Mouse (Mus musculus) embryonic stem cell, embryonic (primary cell): Measurements from ENCODE around the gene Kat7.

Experiments
- CTCF ChIA-PET, 4 experiments: fragments of 300-600 bp in 2 of 4; fragments of 350-600 bp in 2 of 4; sonication (Branson Sonifier 250); formaldehyde crosslinking; loops; one replicate each; lab custom pipeline; 2022; ENCODE audit warnings: inconsistent platforms in 2 of 4; lab: Charles Lee
- POLR2A ChIA-PET, 4 experiments: fragments of 300-600 bp in 2 of 4; fragments of 350-600 bp in 2 of 4; sonication (Branson Sonifier 250); formaldehyde crosslinking; loops; one replicate each; lab custom pipeline; 2022; ENCODE audit warnings: antibody characterized with exemption in 4 of 4, inconsistent platforms in 1 of 4; lab: Charles Lee

The Kat7 gene

GRCm38 (mm10) chr11:95274613-95275012 lies 35.4 kb downstream of the Kat7 start:
- POLR2A ChIA-PET = interaction anchor here (0.7 to 7.6 kb wide), 21 partner anchors 8 to 149 kb away, joined by 3 to 74 read pairs (median 4); partner anchors contain the start of genes Kat7 (in 2 of the 4) and Tac4 (in 1 of the 4)

GRCm38 (mm10) chr11:95273661-95274060 lies 36.4 kb downstream of the Kat7 start:
- POLR2A ChIA-PET = interaction anchor here in 3 of 4 experiments (0.6 to 7.6 kb wide), 26 partner anchors 7 to 438 kb away, joined by 3 to 74 read pairs (median 4); partner anchors contain the start of genes Kat7 (in 2 of the 3), Slc35b1 (in 1 of the 3) and Tac4 (in 1 of the 3)

More at GRCm38 (mm10) chr11:95274613-95275012, 35.4 kb downstream of the Kat7 start:
- CTCF ChIA-PET = interaction anchor here in 3 of 4 experiments (1.2 to 6.8 kb wide), 5 partner anchors 12 to 23 kb away, joined by 3 to 40 read pairs (median 5); no protein-coding TSS in a partner anchor

GRCm38 (mm10) chr11:95266540-95267245 lies 43.4 kb downstream of the Kat7 start:
- POLR2A ChIA-PET = interaction anchor here (0.5 to 5.7 kb wide), 24 partner anchors 8 to 394 kb away, joined by 3 to 43 read pairs (median 4); partner anchors contain the start of gene Kat7 (in 3 of the 4)
- CTCF ChIA-PET = interaction anchor here in 2 of 4 experiments (0.6 to 2.4 kb wide), 8 partner anchors 15 to 255 kb away, joined by 3 to 7 read pairs (median 4); partner anchors contain the start of gene Slc35b1 (in 1 of the 2)

More at GRCm38 (mm10) chr11:95273661-95274060, 36.4 kb downstream of the Kat7 start:
- CTCF ChIA-PET = interaction anchor here (0.9 to 6.8 kb wide), 13 partner anchors 9 to 332 kb away, joined by 3 to 40 read pairs (median 4); no protein-coding TSS in a partner anchor

- ChIA-PET CTCF (interaction anchor here in 3 of 4 experiments (0.7 to 4.4 kb wide), 9 partner anchors 9 to 256 kb away, joined by 3 to 29 read pairs (median 5); no protein-coding TSS in a partner anchor), POLR2A (interaction anchor here in 3 of 4 experiments (0.5 to 5.7 kb wide), 22 partner anchors 8 to 291 kb away, joined by 3 to 43 read pairs (median 4); partner anchors contain the start of genes Kat7 (in 3 of the 3) and Slc35b1 (in 1 of the 3))
Observed at GRCm38 (mm10) chr11:95264455-95265013, 45.5 kb downstream of the Kat7 start.

GRCm38 (mm10) chr11:95263816-95264454 lies 46.1 kb downstream of the Kat7 start:
- ChIA-PET POLR2A (interaction anchor here in 3 of 4 experiments (0.5 to 5.7 kb wide), 22 partner anchors 9 to 853 kb away, joined by 3 to 43 read pairs (median 4); partner anchors contain the start of genes Kat7 (in 2 of the 3) and Slc35b1 (in 2 of the 3)), CTCF (interaction anchor here in 3 of 4 experiments (0.6 to 4.4 kb wide), 11 partner anchors 10 to 1294 kb away, joined by 3 to 29 read pairs (median 4); no protein-coding TSS in a partner anchor)

DNA sequence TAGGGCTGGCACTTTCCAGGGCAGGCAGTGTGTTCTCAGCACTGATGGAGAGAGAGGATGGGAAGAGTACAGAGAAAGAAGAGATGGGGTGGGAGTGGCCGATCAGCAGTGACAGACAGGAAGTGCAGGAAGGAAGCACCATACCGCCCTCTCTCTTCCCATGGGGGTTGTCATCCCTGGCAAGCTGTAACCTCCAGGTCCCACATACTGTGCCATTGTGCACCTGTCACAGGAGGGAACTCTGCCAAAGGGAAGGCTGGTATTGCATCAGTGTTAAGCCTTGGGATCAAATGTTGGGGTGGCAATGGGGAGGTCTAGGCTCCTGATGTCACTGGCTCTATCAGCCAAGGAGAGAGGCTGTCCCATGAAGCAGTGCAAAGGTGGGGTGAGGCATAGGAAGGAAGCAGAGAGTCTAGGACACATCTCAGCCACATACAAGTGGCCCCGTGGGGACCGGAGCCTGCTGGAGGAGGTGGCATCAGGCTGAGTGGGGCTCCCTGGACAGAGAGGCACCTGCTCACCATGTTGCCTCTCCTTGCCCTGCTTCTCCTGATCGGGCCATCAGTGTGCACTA lies 48.8 kb downstream of the Kat7 start, which contains the start of gene Tac4:
TSS of gene Tac4 (plus strand) at position 352 of the 574 bp plus-strand sequence.
- CTCF ChIA-PET = interaction anchor here in 1 of 4 experiments (0.7 to 4.4 kb wide), 4 partner anchors 10 to 316 kb away, joined by 3 to 29 read pairs (median 7); no protein-coding TSS in a partner anchor
- POLR2A ChIA-PET = interaction anchor here in 3 of 4 experiments (0.6 to 1.3 kb wide), 5 partner anchors 12 to 303 kb away, joined by 3 to 5 read pairs (median 4); no protein-coding TSS in a partner anchor

DNA sequence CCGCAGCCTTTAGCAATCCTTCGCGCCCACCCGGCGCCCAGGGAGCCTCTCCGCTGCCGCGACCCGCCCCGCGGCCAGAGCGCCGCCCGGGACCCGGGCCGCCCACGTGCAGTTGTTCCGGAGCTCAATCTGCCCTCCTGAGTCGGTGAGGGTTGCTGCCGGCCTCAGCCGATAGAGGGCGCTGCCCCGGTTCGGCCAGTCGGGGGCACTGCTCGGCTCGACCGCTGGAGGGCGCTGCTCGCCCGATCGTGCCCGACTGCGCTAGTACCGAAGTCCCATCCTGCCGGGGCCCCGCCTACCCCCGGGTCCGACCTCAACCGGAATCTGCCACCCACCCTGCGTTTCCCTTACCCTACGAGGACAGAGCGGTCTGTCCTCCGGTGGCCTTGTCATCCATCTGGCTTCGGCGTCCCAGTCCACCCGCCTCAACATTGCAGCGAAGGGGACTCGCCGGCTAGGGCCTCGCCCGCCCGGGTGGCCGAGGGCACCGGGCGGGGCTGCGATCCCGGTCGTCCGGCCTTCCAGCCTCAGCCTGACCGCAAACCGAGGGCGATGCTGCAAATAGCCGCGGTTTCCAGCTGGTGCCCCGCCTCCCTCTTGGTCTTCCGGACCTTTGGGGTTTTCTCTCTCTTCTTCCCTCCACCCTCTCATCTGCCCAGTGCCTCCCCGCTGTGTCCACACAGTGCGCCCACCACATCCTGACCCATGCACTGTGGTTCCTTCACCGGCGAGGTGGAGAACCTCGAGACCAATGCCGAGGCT lies 50.8 kb downstream of the Kat7 start:
- ChIA-PET CTCF (interaction anchor here (0.5 to 3.8 kb wide), 179 partner anchors 8 to 647 kb away, joined by 3 to 121 read pairs (median 4); partner anchors contain the start of genes Dlx3 (in 3 of the 4), Slc35b1 (in 3 of the 4), Itga3 (in 2 of the 4) and Kat7 (in 2 of the 4)), POLR2A (interaction anchor here in 3 of 4 experiments (0.6 to 2.0 kb wide), 24 partner anchors 10 to 262 kb away, joined by 3 to 16 read pairs (median 4); partner anchors contain the start of genes Kat7 (in 2 of the 3), Dlx3 (in 1 of the 3) and Itga3 (in 1 of the 3))

- ChIA-PET POLR2A (interaction anchor here in 3 of 4 experiments (0.6 to 2.6 kb wide), 25 partner anchors 8 to 262 kb away, joined by 3 to 16 read pairs (median 4); partner anchors contain the start of genes Kat7 (in 2 of the 3), Dlx3 (in 1 of the 3) and Itga3 (in 1 of the 3)), CTCF (interaction anchor here (0.5 to 3.8 kb wide), 172 partner anchors 7 to 648 kb away, joined by 3 to 121 read pairs (median 4); partner anchors contain the start of genes Slc35b1 (in 3 of the 4), Dlx3 (in 2 of the 4), Itga3 (in 2 of the 4) and Kat7 (in 2 of the 4))
Observed at GRCm38 (mm10) chr11:95258490-95258889, 51.6 kb downstream of the Kat7 start.

DNA sequence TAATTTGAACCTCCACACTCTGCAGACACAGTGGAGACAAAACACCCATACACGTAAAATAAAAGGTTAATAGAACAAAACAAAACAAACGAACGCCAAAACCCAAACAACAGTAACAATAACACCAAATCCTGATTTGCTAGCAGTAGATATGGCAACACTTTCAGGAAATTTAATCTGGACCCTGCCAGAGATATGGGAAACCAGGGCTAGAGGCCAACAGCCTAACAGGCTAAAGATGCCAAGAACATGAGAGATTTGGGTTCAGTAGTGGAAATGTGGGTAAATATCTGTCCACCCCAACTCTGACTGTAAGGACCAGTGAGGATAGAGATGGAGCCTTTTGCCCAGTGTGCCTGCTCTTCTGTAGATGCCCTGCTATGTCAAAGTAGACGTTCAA lies 52.1 kb downstream of the Kat7 start:
- ChIA-PET CTCF (interaction anchor here (0.5 to 3.8 kb wide), 60 partner anchors 8 to 383 kb away, joined by 3 to 121 read pairs (median 5); partner anchors contain the start of genes Itga3 (in 2 of the 4), Slc35b1 (in 2 of the 4), Dlx3 (in 1 of the 4) and Dlx4 (in 1 of the 4)), POLR2A (interaction anchor here in 3 of 4 experiments (0.9 to 2.6 kb wide), 10 partner anchors 8 to 169 kb away, joined by 3 to 16 read pairs (median 5); partner anchors contain the start of genes Kat7 (in 2 of the 3) and Dlx3 (in 1 of the 3))

DNA sequence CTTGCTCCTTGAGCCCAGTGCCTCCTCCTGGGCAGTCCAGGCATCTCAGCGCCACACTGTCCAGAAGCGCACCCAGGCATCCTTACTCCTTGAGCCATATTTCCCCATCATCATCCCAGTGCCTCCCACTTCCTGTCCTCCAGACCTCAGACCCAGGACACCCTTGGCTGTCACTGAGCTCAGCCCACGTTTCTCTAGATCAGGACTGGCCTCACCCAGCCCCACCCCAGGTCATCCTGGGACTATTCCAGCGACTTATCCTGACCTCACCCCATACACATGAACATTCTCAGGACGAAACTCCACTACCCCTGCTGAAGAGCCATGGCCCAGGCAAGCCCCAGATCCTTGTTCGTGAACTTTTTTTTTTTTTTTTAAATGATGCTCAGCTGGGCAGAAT lies 54.3 kb downstream of the Kat7 start:
- CTCF ChIA-PET = interaction anchor here in 1 of 4 experiments (0.9 to 1.1 kb wide), 2 partner anchors 129 to 266 kb away, joined by 3 to 6 read pairs; partner anchors contain the start of gene Slc35b1

DNA sequence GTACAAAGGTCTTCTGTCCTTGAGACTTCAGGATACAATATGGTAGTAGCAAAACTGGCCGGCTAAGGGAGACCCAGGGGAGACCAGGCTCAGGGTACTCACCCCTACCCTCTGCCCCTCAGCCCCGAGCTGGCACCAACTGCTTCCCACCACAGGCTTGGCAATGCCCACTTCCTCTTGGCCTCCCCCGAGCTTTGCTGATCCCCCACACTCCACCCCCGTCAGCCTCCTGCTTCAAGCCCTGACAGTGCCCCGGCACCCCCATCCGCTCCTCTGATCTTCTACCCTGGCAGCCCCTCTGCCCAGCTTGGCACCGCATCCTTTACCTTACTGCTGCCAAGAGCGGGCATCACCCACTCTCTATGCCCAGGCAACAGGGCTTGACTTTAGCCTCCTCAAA lies 55.9 kb downstream of the Kat7 start:
- ChIA-PET CTCF (interaction anchor here in 2 of 4 experiments (0.6 kb wide), 3 partner anchors 17 to 268 kb away, joined by 3 read pairs; no protein-coding TSS in a partner anchor), POLR2A (interaction anchor here in 1 of 4 experiments (1.3 kb wide), 1 partner anchor 22 kb away, joined by 3 read pairs; no protein-coding TSS in a partner anchor)

More for the DNA sequence above, 54.3 kb downstream of the Kat7 start:
- POLR2A ChIA-PET = interaction anchor here in 2 of 4 experiments (1.2 to 2.6 kb wide), 3 partner anchors 11 to 265 kb away, joined by 3 to 6 read pairs (median 5); partner anchors contain the start of gene Itga3 (in 1 of the 2)

- POLR2A ChIA-PET = interaction anchor here in 2 of 4 experiments (0.6 to 2.0 kb wide), 7 partner anchors 15 to 139 kb away, joined by 3 to 5 read pairs (median 3); partner anchors contain the start of gene Kat7 (in 1 of the 2)
Observed at GRCm38 (mm10) chr11:95252104-95252503, 57.9 kb downstream of the Kat7 start.

GRCm38 (mm10) chr11:95251295-95251694 lies 58.8 kb downstream of the Kat7 start:
- POLR2A ChIA-PET = interaction anchor here (0.6 to 2.0 kb wide), 16 partner anchors 15 to 335 kb away, joined by 3 to 5 read pairs (median 3); partner anchors contain the start of genes Kat7 (in 1 of the 4) and Slc35b1 (in 1 of the 4)

More at GRCm38 (mm10) chr11:95252104-95252503, 57.9 kb downstream of the Kat7 start:
- CTCF ChIA-PET = interaction anchor here (0.6 to 6.4 kb wide), 37 partner anchors 12 to 522 kb away, joined by 3 to 152 read pairs (median 6); partner anchors contain the start of genes Dlx3 (in 3 of the 4), Col1a1 (in 1 of the 4), Dlx4 (in 1 of the 4) and Nxph3 (in 1 of the 4)

DNA sequence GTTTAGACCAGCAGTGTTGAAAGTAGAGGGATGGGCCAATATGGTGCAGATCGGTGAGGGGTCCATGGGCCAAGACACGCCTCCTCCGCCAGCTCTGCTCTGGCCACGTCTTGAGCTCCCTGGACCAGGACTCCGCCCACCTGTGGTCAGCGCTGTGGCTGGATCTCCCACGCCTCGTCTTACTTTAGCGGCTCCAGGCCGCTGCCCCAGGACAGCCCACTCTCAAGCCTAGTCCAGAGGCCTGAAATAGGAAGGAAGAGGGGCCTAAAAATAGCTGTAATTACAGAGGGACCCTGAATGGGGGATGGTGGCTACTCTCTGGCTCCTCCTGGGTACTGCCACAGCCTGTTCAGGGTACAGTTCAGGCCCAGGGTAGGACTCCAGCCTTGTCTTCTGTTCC lies 59.9 kb downstream of the Kat7 start:
- ChIA-PET CTCF (interaction anchor here (0.7 to 6.4 kb wide), 18 partner anchors 8 to 314 kb away, joined by 3 to 152 read pairs (median 8); partner anchors contain the start of genes Dlx3 (in 2 of the 4), Col1a1 (in 1 of the 4) and Itga3 (in 1 of the 4)), POLR2A (interaction anchor here in 2 of 4 experiments (0.6 to 1.5 kb wide), 3 partner anchors 18 to 561 kb away, joined by 3 to 4 read pairs (median 3); no protein-coding TSS in a partner anchor)

More at GRCm38 (mm10) chr11:95251295-95251694, 58.8 kb downstream of the Kat7 start:
- CTCF ChIA-PET = interaction anchor here (0.5 to 6.4 kb wide), 132 partner anchors 8 to 1834 kb away, joined by 3 to 152 read pairs (median 4); partner anchors contain the start of genes Dlx3 (in 4 of the 4), Col1a1 (in 2 of the 4), Itga3 (in 2 of the 4) and Dlx4 (in 1 of the 4)
